ENCODE assay signal across 16 mouse cellular contexts in genomic region chr19:10186569-10186968, GRCm38 (mm10). TPM values are rescaled to one million over a fixed set of nuclear protein-coding genes. Genes with fewer than 3 reads are reported as not detected.
DNase-seq lines count a peak whose midpoint lies in the region; ATAC-seq and TF ChIP-seq lines count a peak whose summit lies in the region.
"Had no signal": no experiment of that assay in that cellular context is flagged by ENCODE, and none has a peak within 500 bp of the region (broad histone marks: within the 10 kb centered on the region; RNA-seq: fewer than 3 reads in every experiment).

No protein-coding gene starts in this region.

- no peaks in the 10 kb centered on the region for H3K27me3 ChIP-seq in hindbrain, embryonic 13.5 days
- no peaks in the 10 kb centered on the region for H3K27me3 ChIP-seq in hindbrain, postnatal 0 days (ENCODE audit: insufficient read depth, low read length)
- H3K27me3 ChIP-seq in megakaryocyte, embryonic 14.5 days (replicated peaks), result no peaks in the 10 kb centered on the region
- H3K27me3 ChIP-seq: embryonic facial prominence, embryonic 15.5 days; hindbrain, embryonic 12.5 days had no signal

- H3K9ac ChIP-seq in hindbrain, embryonic 13.5 days, result peak overlapping the region; percentile 51; the same call in 1 of the 2 replicates
- H3K9ac ChIP-seq in hindbrain, postnatal 0 days (replicated peaks; ENCODE audit: low read length), result no peak overlapping the region
- H3K9ac ChIP-seq: embryonic facial prominence, embryonic 15.5 days; hindbrain, embryonic 12.5 days had no signal

- no peak for ATAC-seq in hindbrain, embryonic 13.5 days (ENCODE audit: low FRiP score)
- ATAC-seq in hindbrain, postnatal 0 days, result no peak
- ATAC-seq in megakaryocyte, adult 5-6 weeks (ENCODE audit: poor library complexity, severe bottlenecking), result no peak
- ATAC-seq: forebrain, embryonic 16.5 days had no signal

- H3K4me2 ChIP-seq in hindbrain, embryonic 13.5 days, result no peak overlapping the region
- no peak overlapping the region for H3K4me2 ChIP-seq in hindbrain, postnatal 0 days (ENCODE audit: low read depth, low read length)
- H3K4me2 ChIP-seq: embryonic facial prominence, embryonic 15.5 days; heart, embryonic 11.5 days; hindbrain, embryonic 12.5 days had no signal

- H3K9me3 ChIP-seq in hindbrain, embryonic 13.5 days, result no peaks in the 10 kb centered on the region
- H3K9me3 ChIP-seq in hindbrain, postnatal 0 days (ENCODE audit: low read length), result no peaks in the 10 kb centered on the region
- no peaks in the 10 kb centered on the region for H3K9me3 ChIP-seq in megakaryocyte, embryonic 14.5 days
- H3K9me3 ChIP-seq: embryonic facial prominence, embryonic 15.5 days; hindbrain, embryonic 12.5 days had no signal

- no peak overlapping the region for H3K27ac ChIP-seq in hindbrain, embryonic 13.5 days
- H3K27ac ChIP-seq in hindbrain, postnatal 0 days, result no peak overlapping the region
- H3K27ac ChIP-seq: embryonic facial prominence, embryonic 15.5 days; heart, adult 2 months; hindbrain, embryonic 12.5 days had no signal

- peaks cover 65% of the 10 kb centered on the region for H3K36me3 ChIP-seq in hindbrain, embryonic 13.5 days
- H3K36me3 ChIP-seq in hindbrain, postnatal 0 days (ENCODE audit: insufficient read depth, low read length), result peaks cover 29% of the 10 kb centered on the region
- H3K36me3 ChIP-seq in megakaryocyte, embryonic 14.5 days (replicated peaks; ENCODE audit: low read length), result peaks cover 75% of the 10 kb centered on the region

- TF ChIP-seq CTCF in hindbrain, postnatal 0 days (IDR thresholded peaks at IDR 0.05; ENCODE audit: low read depth), result no peak

- peaks cover 62% of the 10 kb centered on the region for H3K4me1 ChIP-seq in hindbrain, embryonic 13.5 days (replicated peaks)
- peaks cover 15% of the 10 kb centered on the region; the same call in 1 of the 2 replicates for H3K4me1 ChIP-seq in hindbrain, postnatal 0 days (ENCODE audit: insufficient read depth, low read length)
- peaks cover 92% of the 10 kb centered on the region for H3K4me1 ChIP-seq in megakaryocyte, embryonic 14.5 days

- peak; percentile 49 for DNase-seq in cerebellum, adult 9-11 months
- no peak for DNase-seq in cerebellum, adult 18-20 months
- no peak for DNase-seq in hindbrain, postnatal 0 days (ENCODE audit: low spot score)
- DNase-seq: adrenal gland, postnatal 10 days; cerebellum, adult 2 months; embryo, embryonic 11 days; gastrocnemius, postnatal 10 days; heart, adult 2 months had no signal

- WGBS in hindbrain, embryonic 13.5 days, result 94% methylated on average over 8 of the region's 8 CpGs
- WGBS in hindbrain, postnatal 0 days, result 85% methylated on average over 8 of the region's 8 CpGs

- no peak overlapping the region for H3K4me3 ChIP-seq in hindbrain, embryonic 13.5 days
- H3K4me3 ChIP-seq in hindbrain, postnatal 0 days (ENCODE audit: low read length), result no peak overlapping the region
- H3K4me3 ChIP-seq in megakaryocyte, embryonic 14.5 days (replicated peaks), result peak overlapping the region; percentile 46
- H3K4me3 ChIP-seq: embryonic facial prominence, embryonic 15.5 days; erythroblast, embryonic 14.5 days; heart, adult 2 months; hindbrain, embryonic 12.5 days had no signal

RNA-seq across cellular contexts. Expression of gene Fads1, which starts 3.9 kb away (rescaled TPM):
- polyA plus RNA-seq in hindbrain, embryonic 13.5 days (2015; fragmentation: Nextera tagmentation; extraction: Ambion mirVana), result 157 and 159 TPM in 2 replicates
- total RNA-seq in hindbrain, postnatal 0 days (2014; rRNA removed), result 198 and 208 TPM in 2 replicates
- polyA plus RNA-seq in hindbrain, postnatal 0 days (2015; fragmentation: Nextera tagmentation; extraction: Ambion mirVana), result 148 and 151 TPM in 2 replicates
- polyA plus RNA-seq in megakaryocyte, embryonic 14.5 days (2012; ENCODE audit: insufficient read depth, low replicate concordance), result 76.5 and 120 TPM in 2 replicates
- 12.3 and 12.6 TPM in 2 replicates for total RNA-seq in megakaryocyte, adult 5-6 weeks (2015)
- total RNA-seq in megakaryocyte, adult 5-6 weeks (2017), result 5.3 and 9.6 TPM in 2 replicates

RNA-seq across cellular contexts. Expression of gene Tmem258, which starts 17.2 kb away (rescaled TPM):
- 386 and 403 TPM in 2 replicates for polyA plus RNA-seq in hindbrain, embryonic 13.5 days (2015; fragmentation: Nextera tagmentation; extraction: Ambion mirVana)
- 73.3 and 98.1 TPM in 2 replicates for total RNA-seq in hindbrain, postnatal 0 days (2014; rRNA removed)
- polyA plus RNA-seq in hindbrain, postnatal 0 days (2015; fragmentation: Nextera tagmentation; extraction: Ambion mirVana), result 312 and 324 TPM in 2 replicates
- 17.7 TPM in 1 of 2 replicates, not detected in the other for polyA plus RNA-seq in megakaryocyte, embryonic 14.5 days (2012; ENCODE audit: insufficient read depth, low replicate concordance)
- 182 and 197 TPM in 2 replicates for total RNA-seq in megakaryocyte, adult 5-6 weeks (2015)
- 163 and 204 TPM in 2 replicates for total RNA-seq in megakaryocyte, adult 5-6 weeks (2017)

RNA-seq across cellular contexts. Expression of gene Fen1, which starts 17.4 kb away (rescaled TPM):
- polyA plus RNA-seq in hindbrain, embryonic 13.5 days (2015; fragmentation: Nextera tagmentation; extraction: Ambion mirVana), result 34.4 and 34.9 TPM in 2 replicates
- 26.5 and 30.5 TPM in 2 replicates for total RNA-seq in hindbrain, postnatal 0 days (2014; rRNA removed)
- 28.4 and 30.2 TPM in 2 replicates for polyA plus RNA-seq in hindbrain, postnatal 0 days (2015; fragmentation: Nextera tagmentation; extraction: Ambion mirVana)
- polyA plus RNA-seq in megakaryocyte, embryonic 14.5 days (2012; ENCODE audit: insufficient read depth, low replicate concordance), result 2.6 and 18.8 TPM in 2 replicates
- 30.7 and 33.9 TPM in 2 replicates for total RNA-seq in megakaryocyte, adult 5-6 weeks (2015)
- 60.5 and 62.9 TPM in 2 replicates for total RNA-seq in megakaryocyte, adult 5-6 weeks (2017)

RNA-seq across cellular contexts. Expression of gene Myrf, which starts 54.0 kb away (rescaled TPM):
- polyA plus RNA-seq in hindbrain, embryonic 13.5 days (2015; fragmentation: Nextera tagmentation; extraction: Ambion mirVana), result 0.44 and 0.50 TPM in 2 replicates
- 5.1 and 5.9 TPM in 2 replicates for total RNA-seq in hindbrain, postnatal 0 days (2014; rRNA removed)
- 1.7 and 2.0 TPM in 2 replicates for polyA plus RNA-seq in hindbrain, postnatal 0 days (2015; fragmentation: Nextera tagmentation; extraction: Ambion mirVana)
- 0.34 and 0.56 TPM in 2 replicates for polyA plus RNA-seq in megakaryocyte, embryonic 14.5 days (2012; ENCODE audit: insufficient read depth, low replicate concordance)
- 0.22 and 0.27 TPM in 2 replicates for total RNA-seq in megakaryocyte, adult 5-6 weeks (2015)
- total RNA-seq in megakaryocyte, adult 5-6 weeks (2017), result 0.04 TPM in 1 of 2 replicates, not detected in the other

Comparison
In these comparisons a context has a peak if more than half of its experiments do, and no peak if none do; other contexts are left out.
1. RNA of gene Tmem258, which starts 17.2 kb away (polyA plus RNA-seq): 386 to 403 TPM in hindbrain, embryonic 13.5 days and 312 to 324 TPM in hindbrain, postnatal 0 days; 17.7 TPM in megakaryocyte, embryonic 14.5 days; every median in the first group is over 10 times any median in the second.